Mouse (Mus musculus): ENCODE measurements around the gene Celf5. TPM values are rescaled to one million over a fixed set of nuclear protein-coding genes. Genes with fewer than 3 reads are reported as not detected.
"Not testable (repeated sequence)": the region's sequence is repeated elsewhere in the genome, so short reads cannot be mapped to it uniquely, and the experiment has no call there.

The Celf5 gene
- polyA plus RNA-seq, 1 experiment = 0.70 TPM

DNA sequence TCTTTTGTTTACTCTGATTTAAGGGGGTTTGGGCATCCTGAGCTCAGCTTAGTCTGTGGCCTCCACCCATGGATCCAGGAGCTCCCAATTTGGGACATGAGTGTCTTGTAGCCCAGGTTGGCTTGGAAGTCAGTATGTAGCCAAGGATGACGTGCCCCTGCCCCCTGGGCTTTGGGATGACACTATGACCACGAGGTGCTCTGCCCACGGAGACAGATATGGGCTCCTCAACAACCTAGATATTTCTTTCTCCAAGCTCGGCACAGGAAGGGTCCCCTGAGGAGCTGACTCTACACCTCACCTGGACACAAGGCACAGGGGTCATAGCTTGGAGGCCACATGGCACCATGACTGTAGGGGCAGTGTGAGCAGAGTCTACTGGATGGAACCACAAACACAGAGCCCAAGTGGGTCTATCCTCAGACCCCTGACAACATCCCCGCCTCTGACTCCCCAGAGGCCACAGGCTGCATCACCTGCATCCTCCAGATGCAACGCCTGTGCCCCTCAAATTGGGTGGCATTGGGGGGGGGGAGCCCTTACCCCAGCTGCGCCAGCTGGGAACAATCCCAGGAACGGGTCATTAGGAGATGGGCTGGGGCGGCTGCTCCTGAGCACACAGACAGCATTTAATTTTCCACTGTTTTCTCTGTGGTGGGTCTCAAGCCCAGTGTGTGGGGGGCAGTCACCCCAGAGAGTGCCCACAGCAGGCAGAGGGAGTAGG lies 31.7 kb downstream of the Celf5 start:
- DNase-seq (ENCODE audit: low read depth in 1 of 2, low spot score in 2 of 2) = no peak
- H3K27ac ChIP-seq (ENCODE audit: insufficient read depth, low read length) = no peak overlapping the region
- H3K4me3 ChIP-seq (ENCODE audit: extremely low read depth, insufficient read depth, insufficient read length) = no peak overlapping the region
- no peaks in the 10 kb centered on the region for H3K4me1 ChIP-seq (ENCODE audit: control insufficient read depth, insufficient read depth, insufficient read length)
- H3K36me3 ChIP-seq (ENCODE audit: control insufficient read depth, insufficient read depth, low read length) = no peaks in the 10 kb centered on the region
- H3K27me3 ChIP-seq (ENCODE audit: control insufficient read depth, insufficient read depth, low read length) = peaks cover 7% of the 10 kb centered on the region
- WGBS = 57% methylated on average over 9 of the region's 9 CpGs
- no peak for TF ChIP-seq CTCF (IDR thresholded peaks at IDR 0.05; ENCODE audit: extremely low read depth, insufficient read depth, insufficient read length, insufficient replicate concordance)
- no peak for TF ChIP-seq POLR2A (IDR thresholded peaks at IDR 0.05; ENCODE audit: low read depth, low read length)

DNA sequence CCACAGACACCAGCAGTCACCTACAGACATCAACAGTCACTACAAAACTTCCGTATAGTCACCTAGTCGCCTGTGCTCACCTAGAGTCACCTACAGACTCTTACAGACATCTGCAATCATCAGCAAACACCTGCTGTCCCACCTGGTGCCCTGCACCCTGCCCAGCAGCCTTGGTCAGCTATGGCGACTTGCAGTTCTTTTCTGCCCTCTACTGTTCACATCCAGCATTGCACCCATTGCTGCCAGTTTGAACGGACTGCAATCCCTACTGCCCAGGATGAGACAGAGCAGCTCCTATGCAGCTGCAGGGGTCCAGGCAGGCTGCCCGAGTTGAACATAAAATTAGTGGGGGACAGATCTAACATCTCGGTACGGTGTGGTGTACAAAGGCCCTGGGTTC lies 32.4 kb downstream of the Celf5 start:
- peak; percentile 62 to 75 for DNase-seq (ENCODE audit: low read depth in 1 of 2, low spot score in 2 of 2)
- TF ChIP-seq POLR2A (IDR thresholded peaks at IDR 0.05; ENCODE audit: low read depth, low read length) = no peak
- TF ChIP-seq CTCF (IDR thresholded peaks at IDR 0.05; ENCODE audit: extremely low read depth, insufficient read depth, insufficient read length, insufficient replicate concordance) = peak; percentile 96
- no peaks in the 10 kb centered on the region for H3K36me3 ChIP-seq (ENCODE audit: control insufficient read depth, insufficient read depth, low read length)
- no peak overlapping the region for H3K4me3 ChIP-seq (ENCODE audit: extremely low read depth, insufficient read depth, insufficient read length)
- H3K4me1 ChIP-seq (ENCODE audit: control insufficient read depth, insufficient read depth, insufficient read length) = no peaks in the 10 kb centered on the region
- H3K27me3 ChIP-seq (ENCODE audit: control insufficient read depth, insufficient read depth, low read length) = peaks cover 7% of the 10 kb centered on the region
- H3K27ac ChIP-seq (ENCODE audit: insufficient read depth, low read length) = no peak overlapping the region
- 4% methylated on average over 7 of the region's 7 CpGs for WGBS

DNA sequence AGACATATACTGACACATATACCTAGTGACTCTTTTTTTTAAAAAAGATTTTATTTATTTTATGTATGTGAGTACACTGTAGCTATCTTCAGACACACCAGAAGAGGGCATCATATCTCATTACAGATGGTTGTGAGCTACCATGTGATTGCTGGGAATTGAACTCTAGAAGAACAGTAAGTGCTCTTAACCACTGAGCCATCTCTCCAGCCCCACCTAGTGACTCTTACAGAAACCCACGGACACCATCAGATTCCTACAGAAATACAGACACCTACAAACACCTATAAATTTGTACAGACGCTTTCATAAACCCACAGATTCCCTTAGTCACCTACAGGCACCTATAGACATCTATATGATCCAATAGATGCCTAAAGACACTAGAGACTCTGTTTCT lies 37.0 kb downstream of the Celf5 start:
- not testable (repeated sequence) for H3K4me3 ChIP-seq (ENCODE audit: extremely low read depth, insufficient read depth, insufficient read length); DNase-seq (ENCODE audit: low read depth in 1 of 2, low spot score in 2 of 2); H3K27ac ChIP-seq (ENCODE audit: insufficient read depth, low read length); H3K27me3 ChIP-seq (ENCODE audit: control insufficient read depth, insufficient read depth, low read length); H3K36me3 ChIP-seq (ENCODE audit: control insufficient read depth, insufficient read depth, low read length); H3K4me1 ChIP-seq (ENCODE audit: control insufficient read depth, insufficient read depth, insufficient read length)
- 16% methylated on average over 2 of the region's 2 CpGs for WGBS

DNA sequence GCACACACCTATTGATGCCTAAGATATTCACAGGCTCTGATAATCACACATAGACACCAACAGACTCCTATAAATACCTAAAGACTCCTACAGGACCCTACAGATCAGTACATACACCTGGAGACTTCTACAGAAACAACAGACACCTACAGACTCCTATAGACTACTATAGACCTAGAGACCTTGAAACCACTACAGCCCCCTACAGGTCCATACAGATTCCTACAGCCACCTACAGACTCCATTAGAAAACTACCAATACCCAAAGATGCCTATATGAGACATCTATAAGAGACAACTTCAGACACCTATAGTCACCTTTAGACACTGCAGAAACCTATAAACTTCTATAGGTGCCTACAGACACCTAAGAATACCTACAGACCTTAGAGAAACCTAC lies 41.5 kb downstream of the Celf5 start:
- Histone ChIP-seq H3K4me3 (ENCODE audit: extremely low read depth, insufficient read depth, insufficient read length) (no peak overlapping the region), H3K27ac (ENCODE audit: insufficient read depth, low read length) (no peak overlapping the region), H3K4me1 (ENCODE audit: control insufficient read depth, insufficient read depth, insufficient read length) (no peaks in the 10 kb centered on the region), H3K36me3 (ENCODE audit: control insufficient read depth, insufficient read depth, low read length) (no peaks in the 10 kb centered on the region), H3K27me3 (ENCODE audit: control insufficient read depth, insufficient read depth, low read length) (no peaks in the 10 kb centered on the region)
- DNase-seq (ENCODE audit: low read depth in 1 of 2, low spot score in 2 of 2) = no peak
- TF ChIP-seq CTCF (IDR thresholded peaks at IDR 0.05; ENCODE audit: extremely low read depth, insufficient read depth, insufficient read length, insufficient replicate concordance) (no peak), POLR2A (IDR thresholded peaks at IDR 0.05; ENCODE audit: low read depth, low read length) (no peak)

DNA sequence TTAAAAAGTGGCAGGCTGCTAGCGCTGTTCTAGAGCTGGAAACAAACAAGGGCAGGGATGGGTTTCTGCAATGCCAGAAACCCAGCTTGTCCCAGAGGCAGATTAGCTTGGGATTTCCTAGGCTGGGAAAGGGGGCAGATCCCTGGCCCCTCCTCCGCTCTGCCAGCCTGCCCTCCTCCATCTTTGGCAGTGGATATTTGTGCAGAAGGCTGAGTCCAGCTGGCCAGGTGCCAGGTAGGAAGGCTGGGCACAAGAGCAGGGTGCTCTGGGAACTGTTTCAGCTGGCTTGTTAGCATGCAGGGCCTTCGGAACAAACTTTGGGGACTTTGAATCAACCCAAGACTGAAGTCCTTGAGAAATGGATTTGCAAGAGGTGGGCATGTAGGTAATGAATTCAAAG lies 47.1 kb downstream of the Celf5 start:
- Histone ChIP-seq H3K36me3 (ENCODE audit: control insufficient read depth, insufficient read depth, low read length) (no peaks in the 10 kb centered on the region), H3K4me1 (ENCODE audit: control insufficient read depth, insufficient read depth, insufficient read length) (peaks cover 31% of the 10 kb centered on the region), H3K27ac (ENCODE audit: insufficient read depth, low read length) (peak overlapping the region; percentile 39), H3K4me3 (ENCODE audit: extremely low read depth, insufficient read depth, insufficient read length) (no peak overlapping the region), H3K27me3 (ENCODE audit: control insufficient read depth, insufficient read depth, low read length) (no peaks in the 10 kb centered on the region)
- WGBS = 91% methylated on average over 3 of the region's 3 CpGs
- TF ChIP-seq CTCF (IDR thresholded peaks at IDR 0.05; ENCODE audit: extremely low read depth, insufficient read depth, insufficient read length, insufficient replicate concordance) = no peak
- TF ChIP-seq POLR2A (IDR thresholded peaks at IDR 0.05; ENCODE audit: low read depth, low read length) = no peak
- DNase-seq (ENCODE audit: low read depth in 1 of 2, low spot score in 2 of 2) = peak in 1 of 2 experiments; percentile 5

DNA sequence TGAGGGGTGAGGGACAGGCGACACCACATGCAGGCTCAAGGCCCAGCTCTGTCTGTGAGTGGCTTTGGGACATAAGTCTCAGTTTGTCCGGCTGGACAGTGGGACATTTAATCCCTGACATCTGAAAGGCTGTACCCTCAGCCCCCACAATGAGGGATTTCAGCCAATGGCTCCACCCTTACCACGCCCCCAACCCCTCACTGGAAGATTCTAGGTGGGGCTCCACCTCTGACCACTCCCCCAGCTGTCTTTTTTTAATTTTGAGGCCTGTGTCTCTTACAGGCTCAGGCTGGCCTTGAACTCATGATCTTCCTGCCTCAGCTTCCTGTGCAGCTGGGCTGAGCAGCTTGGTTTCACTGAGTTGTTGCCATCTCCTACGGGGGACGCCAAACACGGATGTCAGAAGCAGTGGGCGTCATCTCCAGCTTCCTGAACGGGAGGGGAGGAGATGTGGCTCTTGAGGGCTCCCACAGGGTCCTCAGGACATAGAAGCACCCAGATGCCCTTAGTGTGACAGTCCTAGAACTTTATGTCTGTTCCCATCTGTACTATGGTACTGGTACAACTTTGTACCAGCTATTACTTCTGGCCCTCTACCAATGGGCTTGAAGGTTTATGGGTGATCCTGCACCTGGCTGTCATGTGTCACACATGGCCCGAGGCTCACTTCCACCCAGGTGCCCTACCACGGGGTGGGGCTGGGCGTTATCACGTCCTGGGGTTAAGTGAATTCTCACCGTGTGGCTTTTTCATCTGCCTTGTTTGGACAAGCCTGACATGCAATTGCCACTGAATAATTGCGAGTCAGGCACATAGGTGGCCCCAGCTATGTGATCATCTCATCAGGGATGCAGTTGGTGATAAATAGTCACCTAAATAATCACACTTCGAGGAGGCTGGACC lies 47.9 kb downstream of the Celf5 start:
- Histone ChIP-seq H3K4me3 (ENCODE audit: extremely low read depth, insufficient read depth, insufficient read length) (0 out of 2 replicates have a peak overlapping the region, but pooled peaks have one; percentile 19), H3K36me3 (ENCODE audit: control insufficient read depth, insufficient read depth, low read length) (no peaks in the 10 kb centered on the region), H3K27ac (ENCODE audit: insufficient read depth, low read length) (peak overlapping the region; percentile 88), H3K4me1 (ENCODE audit: control insufficient read depth, insufficient read depth, insufficient read length) (peaks cover 31% of the 10 kb centered on the region), H3K27me3 (ENCODE audit: control insufficient read depth, insufficient read depth, low read length) (no peaks in the 10 kb centered on the region)
- 31% methylated on average over 15 of the region's 15 CpGs for WGBS
- DNase-seq (ENCODE audit: low read depth in 1 of 2, low spot score in 2 of 2) = peak in 1 of 2 experiments; percentile 26
- no peak for TF ChIP-seq POLR2A (IDR thresholded peaks at IDR 0.05; ENCODE audit: low read depth, low read length)
- TF ChIP-seq CTCF (IDR thresholded peaks at IDR 0.05; ENCODE audit: extremely low read depth, insufficient read depth, insufficient read length, insufficient replicate concordance) = no peak

Data from spleen, adult 2 months (tissue).